Mouse (Mus musculus) ZHBTc4 (cell line): ENCODE data around the gene Acsl6.
"Not testable (repeated sequence)": the region's sequence is repeated elsewhere in the genome, so short reads cannot be mapped to it uniquely, and the experiment has no call there.

Source experiments
- DNase-seq: peaks from one replicate; pipeline ENCODE4 v3.0.0-alpha.2; 2011; ENCODE audit warnings: low read depth, low spot score

Acsl6 gene

DNA sequence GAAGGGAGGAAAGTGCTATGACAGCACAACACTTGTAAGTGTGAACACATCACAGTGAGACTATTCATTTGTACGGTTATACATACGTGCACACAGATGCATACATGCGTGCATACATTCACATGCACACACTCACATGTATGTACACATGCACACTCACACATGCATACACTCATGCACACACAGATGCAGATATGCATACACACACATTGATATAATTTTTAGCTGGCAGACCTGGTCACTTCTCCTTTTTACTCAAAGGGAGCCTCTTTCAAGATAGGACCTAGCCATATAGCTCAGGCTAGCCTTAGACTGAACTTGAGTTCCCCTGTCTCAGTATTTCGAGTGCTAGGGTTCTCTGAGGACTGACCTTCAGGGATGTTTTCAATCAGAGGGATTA, 87.7 kb downstream of the Acsl6 start:
- DNase-seq = no peak

DNA sequence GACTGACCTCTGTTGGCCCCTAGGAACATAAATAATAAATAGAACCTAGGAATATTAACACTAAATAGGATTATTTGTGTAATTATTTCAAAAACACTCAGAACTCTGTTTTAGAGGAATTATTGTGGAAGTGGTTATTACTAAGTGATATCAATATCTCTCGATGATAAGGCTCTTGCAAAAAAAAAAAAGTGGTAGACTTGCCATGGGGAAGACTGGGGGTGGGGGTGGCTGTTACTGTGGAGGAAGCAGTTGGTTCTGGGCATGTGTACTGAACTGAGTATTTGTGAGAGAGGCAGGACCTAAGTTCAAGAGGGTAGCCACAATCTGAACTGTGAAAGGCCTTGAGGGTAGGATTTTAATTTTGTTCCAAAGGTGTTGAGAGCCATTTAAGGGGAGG, 93.1 kb downstream of the Acsl6 start:
- no peak for DNase-seq

DNA sequence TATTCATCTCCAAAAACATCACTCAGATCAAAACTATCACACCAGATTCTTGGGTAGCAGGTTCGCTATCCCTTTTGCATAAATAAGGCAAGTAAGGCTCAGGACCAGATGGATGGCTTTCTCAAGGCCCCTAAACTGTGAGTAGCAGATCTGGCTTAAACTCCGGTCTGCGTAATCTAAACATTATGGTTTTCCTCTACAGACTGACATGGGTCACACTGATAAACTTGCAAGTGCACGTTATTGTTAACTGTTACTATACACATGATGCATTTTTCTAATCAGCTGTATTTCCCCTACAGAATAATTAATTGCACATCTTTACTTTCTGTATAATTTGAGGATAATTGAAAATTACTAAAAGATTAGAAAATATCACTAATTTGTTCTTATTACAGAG, 94.5 kb downstream of the Acsl6 start:
- DNase-seq = no peak

DNA sequence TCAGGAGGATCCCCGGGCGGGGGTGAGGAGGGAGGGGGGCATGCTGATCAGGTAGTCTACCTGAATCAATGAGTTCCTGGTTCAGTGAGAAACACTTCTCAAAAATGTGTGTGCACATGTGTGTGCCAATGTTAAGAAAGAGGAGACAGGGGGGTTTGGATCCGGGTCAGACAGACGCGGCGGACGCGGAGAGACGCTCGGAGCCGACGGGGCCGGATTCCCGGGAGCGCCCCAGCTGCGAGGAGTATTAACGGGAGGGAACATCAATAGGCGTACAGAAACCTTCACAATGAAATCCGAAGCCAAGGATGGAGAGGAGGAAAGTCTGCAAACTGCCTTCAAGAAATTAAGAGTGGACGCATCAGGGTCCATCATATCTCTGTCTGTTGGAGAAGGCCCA, 97.2 kb downstream of the Acsl6 start:
- DNase-seq = not testable (repeated sequence)

DNA sequence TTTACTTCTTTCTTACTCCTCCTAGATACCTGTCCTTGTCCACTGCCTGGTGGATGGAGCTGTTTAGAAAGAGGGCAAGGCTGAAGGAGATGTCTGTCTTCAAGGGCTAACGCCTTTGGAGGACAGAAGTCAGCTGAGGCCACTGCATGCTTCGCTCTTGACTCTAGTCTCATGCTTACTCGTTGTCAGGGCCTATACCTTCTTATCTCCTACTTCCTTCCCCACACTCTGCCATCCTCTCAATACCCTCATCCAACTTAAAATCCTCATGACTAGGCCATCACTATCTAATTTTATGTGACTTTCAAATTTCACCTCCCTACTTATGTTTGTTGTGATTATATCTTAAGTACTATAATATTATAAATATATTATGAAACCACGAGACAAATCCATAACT, 101.3 kb downstream of the Acsl6 start:
- DNase-seq = no peak

DNA sequence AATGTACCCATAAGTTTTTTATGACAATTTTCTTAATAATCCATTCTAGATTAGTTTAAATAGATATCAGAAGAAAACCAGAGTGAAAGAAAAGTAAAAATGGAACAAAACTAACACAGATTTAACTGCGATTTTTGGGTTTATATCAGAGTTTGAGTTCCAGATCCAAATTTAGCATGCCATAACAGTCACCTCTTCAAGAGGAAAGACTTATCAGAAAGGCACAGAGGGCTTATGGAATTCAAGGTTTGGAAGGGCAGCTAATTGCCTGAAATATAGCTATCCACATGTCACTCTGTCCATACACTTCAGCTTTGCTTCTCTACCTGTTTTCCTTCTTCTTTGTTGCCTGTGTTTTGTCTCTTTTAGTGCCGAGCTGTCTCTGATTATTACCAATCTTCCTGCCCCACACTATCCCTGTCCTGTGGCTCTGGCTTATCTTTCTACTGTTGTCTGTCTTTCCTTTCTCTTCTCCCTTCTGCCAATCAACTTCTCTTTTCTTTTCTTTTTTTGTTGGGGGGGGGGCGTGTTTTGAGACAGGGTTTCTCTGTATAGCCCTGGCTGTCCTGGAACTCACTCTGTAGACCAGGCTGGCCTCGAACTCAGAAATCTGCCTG, 103.4 kb downstream of the Acsl6 start:
- DNase-seq = no peak

DNA sequence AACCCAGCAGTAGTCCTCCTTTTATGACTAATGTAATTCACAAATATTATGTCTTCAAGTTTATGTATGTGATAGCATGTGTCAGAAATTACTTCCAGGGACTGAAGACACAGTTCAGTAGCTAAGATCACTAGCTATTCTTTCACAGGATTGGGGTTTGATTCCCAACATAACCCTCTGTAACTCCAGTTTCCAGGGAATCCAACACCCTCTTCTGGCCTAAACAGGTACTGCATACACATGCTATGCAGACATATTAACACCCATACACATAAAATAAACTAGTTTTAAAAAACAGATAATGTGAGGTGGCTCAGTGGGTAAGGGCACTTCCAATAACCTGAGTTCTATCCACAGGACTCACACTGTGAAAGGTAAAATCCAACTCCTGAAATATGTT, 107.0 kb downstream of the Acsl6 start:
- peak; percentile 49 for DNase-seq

DNA sequence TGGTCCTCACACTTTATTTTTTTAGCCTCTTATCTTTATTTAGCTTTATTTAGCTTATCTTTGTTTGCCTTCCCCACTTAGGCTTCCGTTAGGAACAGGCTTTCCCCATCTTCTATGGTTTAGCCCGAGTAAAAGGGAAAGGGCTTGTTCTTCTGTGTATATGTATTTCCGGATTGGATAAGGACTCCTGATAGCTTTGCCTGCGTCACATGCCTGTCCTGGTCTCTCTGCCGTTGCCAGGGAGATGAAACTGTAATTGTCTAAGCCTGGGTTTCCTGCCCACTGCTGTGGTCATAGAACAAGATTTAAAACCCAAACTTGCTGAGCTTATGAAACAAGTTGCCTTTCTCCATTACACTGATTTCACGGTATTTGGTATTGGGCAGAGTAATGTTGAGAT, 109.4 kb downstream of the Acsl6 start:
- DNase-seq = no peak
